Mouse (Mus musculus): ENCODE measurements around the gene Wwox.

- TF ChIP-seq CTCF (IDR thresholded peaks at IDR 0.05; ENCODE audit: low read depth) (no peak), EP300 (IDR thresholded peaks at IDR 0.05; ENCODE audit: low read depth) (no peak)
Observed at GRCm38 (mm10) chr8:114523061-114523460, 83.6 kb downstream of the Wwox start.

Data from liver, embryonic 14.5 days (tissue).